Mouse (Mus musculus): ENCODE data around the gene Fgf11.

DNA sequence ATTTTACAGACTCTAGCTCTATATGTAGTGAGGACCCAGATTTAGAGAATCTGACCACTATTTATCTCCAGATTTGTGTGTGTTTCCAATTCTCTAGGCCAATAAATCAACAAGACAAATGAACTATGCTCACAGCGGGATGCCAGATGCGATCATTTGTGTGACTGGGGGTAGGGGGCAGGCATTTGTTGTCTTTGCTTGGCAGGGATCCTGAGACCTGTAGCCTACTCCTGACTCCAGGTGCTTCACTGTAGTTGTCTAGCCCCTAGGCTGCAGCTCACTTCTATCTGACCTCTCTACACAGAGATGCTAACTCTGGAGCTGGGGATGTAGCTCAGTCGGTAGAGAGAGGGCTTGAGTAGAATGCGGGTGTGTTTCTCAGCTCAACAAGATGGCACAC is 19.8 kb downstream of the Fgf11 start:
- no peak for TF ChIP-seq CTCF (IDR thresholded peaks at IDR 0.05; ENCODE audit: low read depth)
- TF ChIP-seq EP300 (IDR thresholded peaks at IDR 0.05; ENCODE audit: low read depth): no peak
